Mouse (Mus musculus) retina, embryonic 14.5 days (tissue): ENCODE measurements around the gene Slc16a9.

Source experiments
- DNase-seq: peaks from one replicate; pipeline ENCODE4 v3.0.0-alpha.2; 2015; ENCODE audit warnings: low spot score

Slc16a9 gene

GRCm38 (mm10) chr10:70301190-70301589, 56.3 kb downstream of the Slc16a9 start:
- no peak for DNase-seq

- peak; percentile 46 for DNase-seq
Observed at GRCm38 (mm10) chr10:70303203-70303602, 58.3 kb downstream of the Slc16a9 start.

- DNase-seq = no peak
Observed at GRCm38 (mm10) chr10:70305683-70306082, 60.8 kb downstream of the Slc16a9 start.

- DNase-seq = no peak
Observed at GRCm38 (mm10) chr10:70309416-70309815, 64.5 kb downstream of the Slc16a9 start.

- DNase-seq = no peak
Observed at GRCm38 (mm10) chr10:70310646-70311045, 65.7 kb downstream of the Slc16a9 start.

GRCm38 (mm10) chr10:70315895-70316294, 71.0 kb downstream of the Slc16a9 start:
- DNase-seq = no peak

GRCm38 (mm10) chr10:70316856-70317255, 72.0 kb downstream of the Slc16a9 start:
- no peak for DNase-seq

- no peak for DNase-seq
Observed at GRCm38 (mm10) chr10:70317394-70317965, 72.6 kb downstream of the Slc16a9 start.

GRCm38 (mm10) chr10:70318630-70319029, 73.7 kb downstream of the Slc16a9 start:
- DNase-seq = peak; percentile 96

GRCm38 (mm10) chr10:70325518-70325917, 80.6 kb downstream of the Slc16a9 start:
- DNase-seq = no peak

- DNase-seq = no peak
Observed at GRCm38 (mm10) chr10:70327331-70327730, 82.4 kb downstream of the Slc16a9 start.

GRCm38 (mm10) chr10:70328139-70328538, 83.2 kb downstream of the Slc16a9 start:
- DNase-seq = no peak
